17 mouse cellular contexts compared by ENCODE assay signal in the genomic region with DNA sequence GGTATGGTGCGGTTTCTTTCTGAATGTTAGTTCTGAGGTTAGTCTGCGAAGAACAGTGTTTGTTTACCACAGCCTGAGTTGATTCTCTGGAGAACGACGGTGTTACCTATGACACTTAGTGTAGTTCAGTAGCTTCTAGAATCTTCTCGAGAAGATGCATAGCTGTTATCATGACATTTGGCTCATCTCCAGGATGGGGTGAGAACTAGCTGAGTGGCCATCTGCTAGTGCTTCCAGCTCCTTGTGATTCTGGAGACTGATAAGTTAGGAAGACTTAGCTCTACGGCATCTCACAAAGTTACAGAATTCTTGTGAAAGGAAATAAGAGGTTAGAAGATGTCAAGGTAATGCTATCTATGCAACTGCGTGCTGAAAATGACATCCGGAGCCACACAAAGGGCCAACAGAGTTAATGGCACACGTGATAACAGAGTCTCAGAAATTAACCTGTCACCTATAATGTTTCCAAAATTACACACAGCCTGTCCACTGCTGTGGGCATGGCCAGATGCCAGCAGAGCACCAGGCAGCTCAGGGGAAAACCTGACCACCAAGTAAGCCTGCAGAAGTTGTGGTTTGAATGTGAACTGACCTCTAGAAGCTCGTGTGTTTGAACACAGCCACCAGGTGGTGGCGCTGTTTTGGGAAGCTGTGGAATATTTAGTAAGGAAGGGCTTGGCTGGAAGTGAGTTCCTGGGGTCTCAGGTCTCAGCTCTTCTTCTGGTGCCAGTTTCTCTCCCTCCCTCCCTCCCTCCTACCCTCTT. TPM values are rescaled to one million over a fixed set of nuclear protein-coding genes. Genes with fewer than 3 reads are reported as not detected.
A peak's percentile ranks its signal among the peaks of the same experiment; 100 is the strongest.
DNase-seq lines count a peak whose midpoint lies in the region; ATAC-seq and TF ChIP-seq lines count a peak whose summit lies in the region.
"Had no signal": no experiment of that assay in that cellular context is flagged by ENCODE, and none has a peak within 500 bp of the region (broad histone marks: within the 10 kb centered on the region; RNA-seq: fewer than 3 reads in every experiment).

No protein-coding gene starts in this region.

- TF ChIP-seq CTCF in hindbrain, postnatal 0 days (IDR thresholded peaks at IDR 0.05; ENCODE audit: low read depth) = peak; percentile 34; the same call in 1 of the 2 replicates
- peak; percentile 6; the same call in 1 of the 2 replicates for TF ChIP-seq CTCF in brain, embryonic 14.5 days (IDR thresholded peaks at IDR 0.05; ENCODE audit: borderline replicate concordance, extremely low read depth, insufficient read depth, insufficient read length)
- TF ChIP-seq CTCF in forebrain, postnatal 0 days (IDR thresholded peaks at IDR 0.05; ENCODE audit: low read depth) = no peak

- H3K9me3 ChIP-seq in hindbrain, postnatal 0 days (ENCODE audit: low read length) = no peaks in the 10 kb centered on the region
- 0 out of 2 replicates have a peak, but pooled peaks cover 3% of the 10 kb centered on the region for H3K9me3 ChIP-seq in hindbrain, embryonic 14.5 days (ENCODE audit: control insufficient read depth, low read length)
- 0 out of 2 replicates have a peak, but pooled peaks cover 3% of the 10 kb centered on the region for H3K9me3 ChIP-seq in liver, embryonic 12.5 days (replicated peaks)
- H3K9me3 ChIP-seq in forebrain, postnatal 0 days (ENCODE audit: low read length) = no peaks in the 10 kb centered on the region

- no peaks in the 10 kb centered on the region for H3K36me3 ChIP-seq in hindbrain, postnatal 0 days (ENCODE audit: insufficient read depth, low read length)
- H3K36me3 ChIP-seq in hindbrain, embryonic 14.5 days (replicated peaks; ENCODE audit: control insufficient read depth, insufficient read depth) = no peaks in the 10 kb centered on the region
- H3K36me3 ChIP-seq in liver, embryonic 12.5 days = no peaks in the 10 kb centered on the region
- no peaks in the 10 kb centered on the region for H3K36me3 ChIP-seq in forebrain, postnatal 0 days (ENCODE audit: insufficient read depth)
- H3K36me3 ChIP-seq: embryonic facial prominence, embryonic 10.5 days; heart, embryonic 13.5 days; hindbrain, embryonic 10.5 days had no signal

- no peak for TF ChIP-seq POLR2A in brain, embryonic 14.5 days (IDR thresholded peaks at IDR 0.05; ENCODE audit: borderline replicate concordance, extremely low read depth, insufficient read depth, insufficient read length, poor library complexity, severe bottlenecking)

- ATAC-seq in hindbrain, postnatal 0 days = no peak
- ATAC-seq in hindbrain, embryonic 14.5 days (ENCODE audit: low FRiP score) = no peak
- ATAC-seq in liver, embryonic 12.5 days = no peak
- ATAC-seq in forebrain, postnatal 0 days = no peak

- H3K9ac ChIP-seq in hindbrain, postnatal 0 days (replicated peaks; ENCODE audit: low read length) = no peak overlapping the region
- no peak overlapping the region for H3K9ac ChIP-seq in hindbrain, embryonic 14.5 days
- H3K9ac ChIP-seq in liver, embryonic 12.5 days = no peak overlapping the region
- no peak overlapping the region for H3K9ac ChIP-seq in forebrain, postnatal 0 days
- H3K9ac ChIP-seq: heart, embryonic 13.5 days had no signal

- H3K4me2 ChIP-seq in hindbrain, postnatal 0 days (ENCODE audit: low read depth, low read length) = no peak overlapping the region
- H3K4me2 ChIP-seq in hindbrain, embryonic 14.5 days (replicated peaks) = no peak overlapping the region
- H3K4me2 ChIP-seq in liver, embryonic 12.5 days = no peak overlapping the region
- H3K4me2 ChIP-seq in forebrain, postnatal 0 days (ENCODE audit: low read depth) = no peak overlapping the region
- H3K4me2 ChIP-seq: heart, embryonic 13.5 days had no signal

- WGBS in hindbrain, postnatal 0 days = 79% methylated on average over 11 of the region's 11 CpGs
- WGBS in hindbrain, embryonic 14.5 days = 80% methylated on average over 11 of the region's 11 CpGs
- 65% methylated on average over 11 of the region's 11 CpGs for WGBS in liver, embryonic 12.5 days (ENCODE audit: insufficient replicate concordance)
- 80% methylated on average over 11 of the region's 11 CpGs for WGBS in forebrain, postnatal 0 days

- peak; percentile 43 for DNase-seq in hindbrain, postnatal 0 days (ENCODE audit: low spot score)
- DNase-seq in hindbrain, embryonic 14.5 days (ENCODE audit: low spot score) = no peak
- peak; percentile 9 for DNase-seq in liver
- DNase-seq in brain, embryonic 14.5 days (ENCODE audit: low read depth) = no peak
- DNase-seq in cerebellum, postnatal 14 days = peak; percentile 53 to 62
- no peak for DNase-seq in thymus, postnatal 36 days
- no peak for DNase-seq in forebrain, postnatal 0 days
- DNase-seq: adrenal gland, postnatal 14 days; gastrocnemius, postnatal 14 days; lung, adult 18-20 months; thymus, adult 18-20 months had no signal

- H3K4me1 ChIP-seq in hindbrain, postnatal 0 days (ENCODE audit: insufficient read depth, low read length) = no peaks in the 10 kb centered on the region
- no peaks in the 10 kb centered on the region for H3K4me1 ChIP-seq in hindbrain, embryonic 14.5 days (replicated peaks; ENCODE audit: control insufficient read depth, insufficient read depth, low read length)
- H3K4me1 ChIP-seq in liver, embryonic 12.5 days = no peaks in the 10 kb centered on the region
- no peaks in the 10 kb centered on the region for H3K4me1 ChIP-seq in forebrain, postnatal 0 days (ENCODE audit: insufficient read depth)
- H3K4me1 ChIP-seq: heart, embryonic 13.5 days; hindbrain, embryonic 10.5 days had no signal

- H3K27ac ChIP-seq in hindbrain, postnatal 0 days = no peak overlapping the region
- no peak overlapping the region for H3K27ac ChIP-seq in hindbrain, embryonic 14.5 days
- H3K27ac ChIP-seq in liver, embryonic 12.5 days = no peak overlapping the region
- H3K27ac ChIP-seq in forebrain, postnatal 0 days (ENCODE audit: low read depth, low read length) = no peak overlapping the region
- H3K27ac ChIP-seq: embryonic facial prominence, embryonic 10.5 days; heart, embryonic 13.5 days; hindbrain, embryonic 10.5 days had no signal

- no peak overlapping the region for H3K4me3 ChIP-seq in hindbrain, postnatal 0 days (ENCODE audit: low read length)
- no peak overlapping the region for H3K4me3 ChIP-seq in hindbrain, embryonic 14.5 days (replicated peaks; ENCODE audit: low read length)
- no peak overlapping the region for H3K4me3 ChIP-seq in liver, embryonic 12.5 days
- no peak overlapping the region for H3K4me3 ChIP-seq in forebrain, postnatal 0 days (ENCODE audit: low read depth, low read length)
- H3K4me3 ChIP-seq: embryonic facial prominence, embryonic 10.5 days; heart, embryonic 13.5 days; hindbrain, embryonic 10.5 days had no signal

- no peaks in the 10 kb centered on the region for H3K27me3 ChIP-seq in hindbrain, postnatal 0 days (ENCODE audit: insufficient read depth, low read length)
- no peaks in the 10 kb centered on the region for H3K27me3 ChIP-seq in hindbrain, embryonic 14.5 days (ENCODE audit: control insufficient read depth, insufficient read depth, low read length)
- no peaks in the 10 kb centered on the region for H3K27me3 ChIP-seq in liver, embryonic 12.5 days (replicated peaks)
- H3K27me3 ChIP-seq in forebrain, postnatal 0 days (ENCODE audit: insufficient read depth, low read length) = no peaks in the 10 kb centered on the region
- H3K27me3 ChIP-seq: heart, embryonic 13.5 days had no signal

RNA-seq across cellular contexts. Expression of a gene that starts 39.7 kb away (rescaled TPM):
- not detected in 2 replicates for total RNA-seq in hindbrain, postnatal 0 days (2014; rRNA removed)
- 0.26 and 0.48 TPM in 2 replicates for polyA plus RNA-seq in hindbrain, postnatal 0 days (2015; fragmentation: Nextera tagmentation; extraction: Ambion mirVana)
- polyA plus RNA-seq in hindbrain, embryonic 14.5 days (2014; fragmentation: Nextera tagmentation; extraction: Ambion mirVana) = 0.64 TPM in 1 of 2 replicates, not detected in the other
- 105 and 113 TPM in 2 replicates for polyA plus RNA-seq in liver, embryonic 12.5 days (2016; fragmentation: Nextera tagmentation; extraction: Ambion mirVana)
- 0.42 and 0.54 TPM in 2 replicates for polyA plus RNA-seq in brain, embryonic 14.5 days (2012; rRNA removed)
- total RNA-seq in forebrain, postnatal 0 days (2014; rRNA removed) = 1.3 TPM in 1 of 2 replicates, not detected in the other
- 0.52 and 1.2 TPM in 2 replicates for polyA plus RNA-seq in forebrain, postnatal 0 days (2015; fragmentation: Nextera tagmentation; extraction: Ambion mirVana)
- total RNA-seq: gastrocnemius, postnatal 14 days; megakaryocyte, adult 5-6 weeks had no signal
- polyA plus RNA-seq: hindbrain, embryonic 10.5 days; limb, embryonic 11.5 days had no signal

Comparison
In these comparisons a context has a peak if more than half of its experiments do, and no peak if none do; other contexts are left out.
1. DNase-seq: peak in hindbrain, postnatal 0 days (single experiment), liver (single experiment) and cerebellum, postnatal 14 days (2 of 2); none in hindbrain, embryonic 14.5 days (single experiment), brain, embryonic 14.5 days (single experiment), thymus, postnatal 36 days (0 of 2) and forebrain, postnatal 0 days (single experiment).
2. RNA of a gene that starts 39.7 kb away (polyA plus RNA-seq): 105 to 113 TPM in liver, embryonic 12.5 days; 0.52 to 1.2 TPM in forebrain, postnatal 0 days, 0.64 TPM in hindbrain, embryonic 14.5 days, 0.26 to 0.48 TPM in hindbrain, postnatal 0 days and 0.42 to 0.54 TPM in brain, embryonic 14.5 days; every median in the first group is over 10 times any median in the second.